Mouse (Mus musculus) G1E (cell line): ENCODE results near the gene Sugct. TPM values are rescaled to one million over a fixed set of nuclear protein-coding genes. Genes with fewer than 3 reads are reported as not detected.

Source experiments
- ATAC-seq: 2 replicates; pipeline ENCODE4 v1.8.0; 2016; ENCODE audit warnings: mild to moderate bottlenecking; ENCODE audit not compliant: insufficient number of reproducible peaks, poor library complexity, low FRiP score, severe bottlenecking; ENCODE audit errors: extremely low read depth
- DNase-seq: peaks from one replicate; pipeline ENCODE4 v3.0.0; 2012; ENCODE audit warnings: low spot score
- H3K27me3 ChIP-seq: 2 replicates; pipeline ENCODE4 v1.6.1; 2012; ENCODE audit warnings: mild to moderate bottlenecking, low read length, inconsistent platforms; ENCODE audit not compliant: insufficient read depth
- H3K36me3 ChIP-seq: replicated peaks from 2 replicates; pipeline ENCODE3; 2012; ENCODE audit warnings: mild to moderate bottlenecking, inconsistent platforms
- H3K4me1 ChIP-seq: 2 replicates; pipeline ENCODE4 v1.6.1; 2012; ENCODE audit warnings: low read depth, low read length, inconsistent platforms, mixed read lengths; ENCODE audit not compliant: insufficient read depth
- H3K4me3 ChIP-seq: 2 replicates; pipeline ENCODE4 v1.5.1; 2012; ENCODE audit warnings: low read depth, mild to moderate bottlenecking, inconsistent platforms, low read length, moderate library complexity, mixed read lengths
- H3K9me3 ChIP-seq: replicated peaks from 2 replicates; pipeline ENCODE4 v1.6.1; 2012; ENCODE audit warnings: inconsistent platforms
- CTCF ChIP-seq: IDR thresholded peaks from 2 replicates; pipeline ENCODE4 v1.5.1; 2012; ENCODE audit warnings: low read depth, low read length, inconsistent platforms, mixed read lengths
- GATA1 ChIP-seq: IDR thresholded peaks from 2 replicates; pipeline ENCODE4 v1.6.1; 2012; ENCODE audit warnings: borderline replicate concordance, low read length, inconsistent platforms, mixed read lengths
- GATA2 ChIP-seq: IDR thresholded peaks from 2 replicates; pipeline ENCODE4 v1.6.1; 2012; ENCODE audit warnings: low read depth, low read length, inconsistent platforms, borderline replicate concordance
- POLR2AphosphoS5 ChIP-seq: IDR thresholded peaks from 2 replicates; pipeline ENCODE4 v1.6.1; 2012; ENCODE audit warnings: low read depth, low read length, inconsistent platforms; ENCODE audit not compliant: insufficient replicate concordance
- TAL1 ChIP-seq: conservative IDR thresholded peaks from 2 replicates; pipeline ENCODE4 v1.6.1; 2012; ENCODE audit warnings: low read depth, low read length, inconsistent platforms, mixed read lengths
- polyA plus RNA-seq: library from polyadenylated mRNA; stranded (reverse); fragments of >175 nt; gene quantifications from 2 replicates; pipeline ENCODE4 v1.2.3, GENCODE M21; 2012
- total RNA-seq, 2 experiments: library from RNA; stranded (forward) in 1 of 2; stranded (reverse) in 1 of 2; fragments of 200-1000 nt in 1 of 2; fragments of >200 nt in 1 of 2; fragmentation: Nextera tagmentation in 1 of 2; gene quantifications; 2 replicates each; pipeline ENCODE4 v1.2.3; 2014 to 2017

Gene Sugct
- total and polyA plus RNA-seq, 3 experiments = 1.1 to 4.8 (median 1.8) TPM

- no peak overlapping the region for H3K4me3 ChIP-seq
- H3K27me3 ChIP-seq = no peaks in the 10 kb centered on the region
- H3K9me3 ChIP-seq = no peaks in the 10 kb centered on the region
- ATAC-seq (no peak), DNase-seq (no peak)
- H3K36me3 ChIP-seq = no peaks in the 10 kb centered on the region
- no peaks in the 10 kb centered on the region for H3K4me1 ChIP-seq
- TF ChIP-seq TAL1 (no peak), GATA1 (no peak), CTCF (no peak), GATA2 (no peak), POLR2AphosphoS5 (no peak)
These were observed 873.6 kb downstream of the Sugct start for GRCm38 (mm10) chr13:16821785-16822184.

- no peak for DNase-seq
- H3K36me3 ChIP-seq = no peaks in the 10 kb centered on the region
- no peaks in the 10 kb centered on the region for H3K4me1 ChIP-seq
- no peaks in the 10 kb centered on the region for H3K9me3 ChIP-seq
- no peaks in the 10 kb centered on the region for H3K27me3 ChIP-seq
- TF ChIP-seq CTCF = no peak
- TF ChIP-seq GATA1 = no peak
- no peak for TF ChIP-seq TAL1
- TF ChIP-seq GATA2 = no peak
- TF ChIP-seq POLR2AphosphoS5 = no peak
- no peak overlapping the region for H3K4me3 ChIP-seq
- no peak for ATAC-seq
These were observed 877.9 kb downstream of the Sugct start for GRCm38 (mm10) chr13:16817471-16817870.

- Histone ChIP-seq H3K36me3 (no peaks in the 10 kb centered on the region), H3K9me3 (no peaks in the 10 kb centered on the region), H3K4me1 (no peaks in the 10 kb centered on the region), H3K4me3 (no peak overlapping the region), H3K27me3 (no peaks in the 10 kb centered on the region)
- ATAC-seq = no peak
- no peak for DNase-seq
- TF ChIP-seq GATA1 = no peak
- TF ChIP-seq POLR2AphosphoS5 = no peak
- no peak for TF ChIP-seq GATA2
- no peak for TF ChIP-seq CTCF
- no peak for TF ChIP-seq TAL1
These were observed 878.6 kb downstream of the Sugct start for GRCm38 (mm10) chr13:16816747-16817146.

- no peak for DNase-seq
- H3K4me3 ChIP-seq = no peak overlapping the region
- no peak for ATAC-seq
- no peaks in the 10 kb centered on the region for H3K4me1 ChIP-seq
- H3K36me3 ChIP-seq = no peaks in the 10 kb centered on the region
- TF ChIP-seq CTCF = no peak
- H3K27me3 ChIP-seq = no peaks in the 10 kb centered on the region
- H3K9me3 ChIP-seq = no peaks in the 10 kb centered on the region
These were observed 883.1 kb downstream of the Sugct start for GRCm38 (mm10) chr13:16812268-16812667.

Other genes starting within 250 kb of the Sugct start
- gene Mplkip, start 361 bp downstream of the Sugct start, total RNA-seq (2014; fragmentation: Nextera tagmentation) = 57.1 and 74.6 TPM in 2 replicates
- gene Mplkip, start 361 bp downstream of the Sugct start, total RNA-seq (2017) = 55.8 and 65.7 TPM in 2 replicates
- 40.9 and 55.7 TPM in 2 replicates for gene Mplkip, start 361 bp downstream of the Sugct start, polyA plus RNA-seq
- gene Cdk13, start 109.5 kb upstream of the Sugct start, total RNA-seq (2014; fragmentation: Nextera tagmentation) = 166 and 181 TPM in 2 replicates
- gene Cdk13, start 109.5 kb upstream of the Sugct start, total RNA-seq (2017) = 70.3 and 71.7 TPM in 2 replicates
- gene Cdk13, start 109.5 kb upstream of the Sugct start, polyA plus RNA-seq = 227 and 324 TPM in 2 replicates
- 24.0 and 30.1 TPM in 2 replicates for gene Rala, start 248.7 kb upstream of the Sugct start, total RNA-seq (2014; fragmentation: Nextera tagmentation)
- gene Rala, start 248.7 kb upstream of the Sugct start, total RNA-seq (2017) = 19.7 and 24.2 TPM in 2 replicates
- gene Rala, start 248.7 kb upstream of the Sugct start, polyA plus RNA-seq = 8.4 and 10.4 TPM in 2 replicates